Comparison of ENCODE assay signal across 21 mouse cellular contexts in the genomic region with DNA sequence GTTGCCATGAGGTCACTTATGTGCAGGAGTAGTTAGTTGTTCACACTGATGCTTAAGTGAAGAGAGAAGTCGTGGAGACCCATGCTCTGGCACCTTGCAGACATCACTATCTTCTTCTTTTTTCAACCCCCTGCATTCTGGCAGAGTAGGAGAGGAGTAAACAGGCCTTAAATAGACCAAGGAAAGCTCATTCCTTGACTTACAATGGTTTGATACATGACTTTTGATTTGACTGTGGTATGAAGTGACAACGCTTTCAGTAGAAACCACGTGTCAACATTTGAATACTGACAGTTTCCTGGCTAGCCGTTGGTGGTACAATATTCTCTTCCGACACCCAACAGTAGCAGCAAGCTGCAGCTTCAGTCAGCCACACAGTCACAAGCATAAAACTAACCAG.
"Had no signal": no experiment of that assay in that cellular context is flagged by ENCODE, and none has a peak within 500 bp of the region (broad histone marks: within the 10 kb centered on the region; RNA-seq: fewer than 3 reads in every experiment).

No protein-coding gene starts in this region.

- H3K27ac ChIP-seq: lung, embryonic 15.5 days; macrophage; midbrain, embryonic 13.5 days; neural tube, embryonic 13.5 days; neural tube, embryonic 15.5 days; stomach, embryonic 15.5 days; stomach, postnatal 0 days had no signal

- DNase-seq: lung, adult 2 months; lung, postnatal 14 days; lung, postnatal 36 days; retina, postnatal 1 day; right cerebral cortex, adult 18-20 months; right cerebral cortex, postnatal 14 days; thymus, adult 2 months; thymus, postnatal 25 days; thymus, postnatal 4 days had no signal

- H3K4me1 ChIP-seq: lung, embryonic 15.5 days; midbrain, embryonic 13.5 days; neural tube, embryonic 13.5 days; neural tube, embryonic 15.5 days; stomach, embryonic 15.5 days had no signal

- H3K9ac ChIP-seq: lung, embryonic 15.5 days; midbrain, embryonic 13.5 days; neural tube, embryonic 13.5 days; neural tube, embryonic 15.5 days; stomach, embryonic 15.5 days had no signal

- H3K27me3 ChIP-seq: lung, embryonic 15.5 days; megakaryocyte, embryonic 14.5 days; midbrain, embryonic 13.5 days; neural tube, embryonic 13.5 days; neural tube, embryonic 15.5 days; stomach, embryonic 15.5 days had no signal

- H3K9me3 ChIP-seq: lung, embryonic 15.5 days; megakaryocyte, embryonic 14.5 days; midbrain, embryonic 13.5 days; neural tube, embryonic 13.5 days; neural tube, embryonic 15.5 days; stomach, embryonic 15.5 days had no signal

- H3K4me3 ChIP-seq: lung, embryonic 15.5 days; megakaryocyte, embryonic 14.5 days; midbrain, embryonic 13.5 days; myocyte; neural tube, embryonic 13.5 days; neural tube, embryonic 15.5 days; stomach, embryonic 15.5 days had no signal

- H3K36me3 ChIP-seq: lung, embryonic 15.5 days; midbrain, embryonic 13.5 days; neural tube, embryonic 13.5 days; neural tube, embryonic 15.5 days; stomach, embryonic 15.5 days had no signal

- H3K4me2 ChIP-seq: lung, embryonic 15.5 days; midbrain, embryonic 11.5 days; midbrain, embryonic 13.5 days; neural tube, embryonic 13.5 days; neural tube, embryonic 15.5 days; stomach, embryonic 15.5 days had no signal

- ATAC-seq: lung, postnatal 0 days; midbrain, embryonic 13.5 days; midbrain, embryonic 16.5 days had no signal
